Mouse (Mus musculus) kidney, adult 8-10 months (tissue): ENCODE measurements around the gene Cacng7.

ENCODE experiments used
- DNase-seq, 2 experiments: peaks; one replicate each; pipeline ENCODE4 v3.0.0; 2022

Gene Cacng7

DNA sequence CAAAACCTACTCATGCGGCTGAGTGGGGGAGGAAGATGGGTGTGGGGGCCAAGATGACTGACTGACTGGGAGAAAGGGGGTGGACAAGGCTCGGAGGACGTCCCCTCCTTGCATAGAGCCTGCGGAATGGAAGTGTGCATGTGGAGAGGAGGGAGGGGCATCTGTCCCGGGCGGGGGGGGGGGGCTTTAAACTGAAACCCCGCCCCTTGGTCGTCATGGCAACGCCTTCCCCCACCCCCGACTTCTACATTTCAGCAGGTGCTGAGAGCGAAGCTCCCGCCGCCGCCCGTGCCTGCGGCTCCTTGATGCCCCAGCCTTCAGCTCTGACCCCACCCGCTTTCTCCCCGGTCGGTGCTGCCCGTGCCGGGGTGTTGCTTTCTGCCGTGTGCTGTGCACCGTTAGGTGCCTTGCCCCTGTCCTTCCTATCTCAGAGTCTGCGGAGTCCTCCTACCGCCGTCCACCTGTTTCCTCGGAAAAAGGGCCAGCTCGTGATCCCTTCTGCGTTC, 29.4 kb upstream of the Cacng7 start:
- no peak for DNase-seq

DNA sequence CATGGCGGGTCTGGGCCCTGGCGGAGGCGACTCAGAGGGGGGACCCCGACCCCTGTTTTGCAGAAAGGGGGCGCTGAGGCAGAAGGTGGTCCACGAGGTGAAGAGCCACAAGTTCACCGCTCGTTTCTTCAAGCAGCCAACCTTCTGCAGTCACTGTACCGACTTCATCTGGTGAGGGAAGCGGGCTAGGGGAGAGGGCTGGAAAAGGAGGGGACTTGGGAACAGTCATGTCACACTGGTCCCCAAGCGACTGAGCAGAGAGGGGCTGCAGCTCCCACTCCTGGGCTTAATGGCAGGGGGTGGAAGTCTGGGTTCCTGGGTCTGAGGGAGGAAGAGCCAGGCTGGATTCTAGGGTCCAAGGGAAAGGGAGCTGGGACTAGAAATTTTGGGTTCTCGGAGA, 29.0 kb upstream of the Cacng7 start:
- no peak for DNase-seq

DNA sequence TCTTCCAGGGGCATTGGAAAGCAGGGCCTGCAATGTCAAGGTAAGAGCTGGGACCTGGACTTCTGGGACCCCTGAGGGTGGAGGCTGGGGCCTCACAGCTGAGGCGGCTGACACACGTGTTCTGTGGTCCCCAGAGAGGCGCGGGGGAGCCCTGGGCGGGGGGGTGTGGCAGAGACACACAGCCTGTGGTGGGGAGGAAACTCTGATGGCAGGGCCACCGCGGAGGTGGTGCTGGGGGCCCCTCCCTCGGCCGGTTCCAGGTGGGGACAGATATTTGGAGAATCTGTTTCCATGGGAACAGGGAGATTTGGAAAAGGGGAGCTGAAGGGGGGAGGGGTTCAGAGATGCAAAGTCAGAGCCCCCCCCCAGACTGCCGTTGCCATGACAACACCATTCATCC, 28.5 kb upstream of the Cacng7 start:
- no peak for DNase-seq

- DNase-seq, result no peak
Observed at GRCm38 (mm10) chr7:3306400-3306799, 26.4 kb upstream of the Cacng7 start.

- DNase-seq, result no peak
Observed at GRCm38 (mm10) chr7:3308646-3309045, 24.1 kb upstream of the Cacng7 start.

GRCm38 (mm10) chr7:3310233-3310632, 22.5 kb upstream of the Cacng7 start:
- no peak for DNase-seq

GRCm38 (mm10) chr7:3313571-3313970, 19.2 kb upstream of the Cacng7 start:
- no peak for DNase-seq

- no peak for DNase-seq
Observed at GRCm38 (mm10) chr7:3314121-3314520, 18.6 kb upstream of the Cacng7 start.

GRCm38 (mm10) chr7:3317704-3318103, 15.1 kb upstream of the Cacng7 start:
- DNase-seq, result no peak

GRCm38 (mm10) chr7:3320856-3321255, 11.9 kb upstream of the Cacng7 start:
- no peak for DNase-seq

DNA sequence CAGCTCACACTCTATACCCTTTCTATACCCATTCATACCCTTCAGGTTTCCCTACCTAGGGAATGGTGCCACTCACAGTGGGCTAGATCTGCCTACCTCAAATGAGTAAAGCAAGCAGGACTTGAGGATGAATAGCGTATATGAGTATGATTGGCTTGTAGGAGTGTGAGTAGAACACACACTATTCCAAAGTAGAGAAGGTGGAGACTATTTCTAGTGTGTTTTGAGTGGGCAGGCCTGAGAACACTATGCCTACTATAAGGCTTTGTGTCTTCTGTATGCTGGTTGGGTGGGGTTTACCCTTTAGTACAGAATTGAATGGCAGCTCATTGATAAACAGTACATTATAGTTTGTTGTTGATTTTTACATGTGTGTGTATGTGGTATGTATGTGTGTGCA, 8.9 kb upstream of the Cacng7 start:
- no peak for DNase-seq

- DNase-seq, result no peak
Observed at GRCm38 (mm10) chr7:3327961-3328360, 4.8 kb upstream of the Cacng7 start.

DNA sequence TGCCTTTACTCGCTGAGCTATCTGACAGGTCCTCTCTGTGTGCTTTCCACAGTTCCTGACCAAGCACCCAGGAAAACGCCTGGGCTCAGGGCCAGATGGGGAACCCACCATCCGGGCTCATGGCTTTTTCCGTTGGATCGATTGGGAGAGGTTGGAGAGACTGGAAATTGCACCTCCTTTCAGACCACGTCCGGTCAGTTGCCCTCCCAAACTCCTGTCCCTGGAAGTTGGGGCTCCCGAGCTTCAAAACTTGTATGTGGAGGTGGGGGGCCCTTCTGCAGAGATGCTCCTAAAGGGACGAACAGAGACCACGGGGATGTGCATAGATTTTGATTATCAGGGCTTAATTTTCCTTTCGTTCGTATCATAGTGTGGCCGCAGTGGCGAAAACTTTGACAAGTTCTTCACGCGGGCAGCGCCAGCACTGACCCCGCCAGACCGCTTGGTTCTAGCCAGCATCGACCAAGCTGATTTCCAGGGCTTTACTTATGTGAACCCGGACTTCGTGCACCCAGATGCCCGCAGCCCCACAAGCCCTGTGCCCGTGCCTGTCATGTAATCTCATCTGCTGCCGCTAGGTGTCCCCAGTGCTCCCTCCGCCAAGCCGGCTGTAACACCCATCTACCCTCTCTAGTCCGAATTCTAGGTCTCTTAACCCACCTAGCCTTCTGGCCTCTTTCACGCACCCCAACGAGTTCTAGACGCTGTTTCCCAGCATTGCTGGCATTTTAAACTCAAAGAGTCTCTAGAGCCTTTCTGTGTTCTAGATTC, 2.8 kb upstream of the Cacng7 start:
- DNase-seq, result peak; percentile 49 to 77

DNA sequence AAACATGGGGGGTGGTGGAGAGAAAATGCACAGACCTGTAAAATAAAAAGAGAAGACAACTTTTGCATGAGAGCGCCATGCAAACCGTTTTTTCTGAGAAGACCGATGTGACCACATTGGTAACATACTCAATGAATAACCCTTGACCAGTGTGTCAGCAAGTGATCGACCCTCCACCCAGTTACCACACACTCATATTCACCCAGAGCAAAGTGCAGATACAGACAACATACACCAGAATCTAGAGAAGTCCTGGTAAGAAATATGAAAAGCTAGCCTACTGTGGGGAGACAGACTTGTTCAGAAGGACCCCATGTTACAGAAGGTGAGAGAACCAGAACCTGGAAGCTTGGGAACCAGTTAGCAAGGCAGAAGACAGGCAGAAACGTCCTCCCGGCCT, 1.6 kb upstream of the Cacng7 start:
- no peak for DNase-seq

GRCm38 (mm10) chr7:3331581-3332223, 1.1 kb upstream of the Cacng7 start:
- peak; percentile 19 to 36 for DNase-seq

- DNase-seq, result no peak
Observed at GRCm38 (mm10) chr7:3332224-3332615, 535 bp upstream of the Cacng7 start.

GRCm38 (mm10) chr7:3333542-3333941, 787 bp downstream of the Cacng7 start:
- DNase-seq, result no peak

- no peak for DNase-seq
Observed at GRCm38 (mm10) chr7:3336412-3336811, 3.7 kb downstream of the Cacng7 start.

DNA sequence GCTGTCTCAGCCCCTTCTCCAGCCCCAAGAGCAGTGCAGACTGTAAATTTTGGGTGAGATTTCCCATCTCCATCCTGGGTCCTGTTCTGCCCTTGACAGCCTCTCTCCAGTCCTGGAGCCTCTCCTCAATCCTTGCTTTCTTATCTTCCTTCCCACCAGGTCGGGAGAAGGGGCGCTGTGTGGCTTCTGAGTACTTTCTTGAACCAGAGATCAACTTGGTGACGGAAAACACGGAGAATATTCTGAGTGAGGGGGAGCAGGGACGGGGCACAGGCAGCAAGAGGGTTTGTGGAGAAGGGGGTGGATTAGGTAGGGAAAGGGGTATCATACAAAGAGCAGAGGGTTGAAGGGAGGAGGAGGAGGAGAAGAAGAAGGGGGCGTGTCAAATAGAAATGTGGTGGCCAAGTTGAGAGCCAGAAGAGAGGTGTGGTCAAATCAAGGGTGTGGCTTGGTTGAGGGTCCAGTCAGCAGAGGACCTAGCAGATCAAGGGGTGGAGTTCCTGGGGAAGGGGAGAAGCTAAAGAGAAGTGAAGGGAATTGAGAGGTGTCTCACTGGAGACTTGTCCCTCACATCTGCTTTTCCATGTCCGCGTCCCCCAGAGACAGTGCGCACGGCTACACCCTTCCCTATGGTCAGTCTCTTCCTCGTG, 5.7 kb downstream of the Cacng7 start:
- DNase-seq, result no peak

- no peak for DNase-seq
Observed at GRCm38 (mm10) chr7:3339010-3339409, 6.3 kb downstream of the Cacng7 start.

GRCm38 (mm10) chr7:3343861-3344260, 11.1 kb downstream of the Cacng7 start:
- no peak for DNase-seq

GRCm38 (mm10) chr7:3345301-3345700, 12.5 kb downstream of the Cacng7 start:
- no peak for DNase-seq

- DNase-seq, result no peak
Observed at GRCm38 (mm10) chr7:3347366-3348287, 14.9 kb downstream of the Cacng7 start.
